Mouse (Mus musculus): ENCODE results near the gene Il5ra.

Il5ra gene

DNA sequence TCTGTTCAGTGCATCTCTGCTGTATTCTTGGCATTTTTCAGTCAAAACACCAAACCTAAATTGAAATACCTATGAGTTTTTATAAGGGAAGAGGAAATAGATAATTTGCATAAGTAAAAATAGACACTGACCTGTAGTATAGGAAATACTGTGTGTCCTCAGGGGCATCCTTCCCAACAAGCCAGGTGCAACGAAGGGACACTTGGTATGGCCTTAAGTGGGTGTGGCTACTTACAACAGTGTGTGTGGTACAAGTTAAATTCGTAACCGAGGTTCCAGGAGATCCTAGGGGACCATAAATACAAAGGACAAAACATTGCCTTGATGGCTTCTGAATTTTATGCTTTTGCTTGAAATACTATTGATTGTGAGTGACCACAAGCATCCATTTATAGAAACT lies 10.6 kb downstream of the Il5ra start:
- DNase-seq, result no peak

DNA sequence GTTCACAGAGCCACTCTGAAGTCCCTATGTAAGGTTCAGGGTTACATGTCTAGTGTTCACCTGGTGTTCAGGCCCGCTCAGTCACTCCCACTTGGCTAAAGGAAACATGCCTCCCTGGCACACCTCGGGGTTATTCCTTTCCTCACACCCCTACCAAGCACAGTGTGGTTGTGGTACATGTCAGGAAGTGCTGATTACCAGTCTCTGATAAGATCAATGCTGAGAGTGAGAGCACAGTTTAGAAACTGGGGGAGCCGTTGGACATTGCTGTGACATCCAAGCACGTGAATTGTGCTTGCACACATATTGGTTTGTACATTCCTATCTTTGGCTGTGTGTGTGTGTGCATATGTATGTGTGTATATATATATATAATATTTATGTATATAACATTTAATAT lies 16.3 kb downstream of the Il5ra start:
- DNase-seq, result no peak

DNA sequence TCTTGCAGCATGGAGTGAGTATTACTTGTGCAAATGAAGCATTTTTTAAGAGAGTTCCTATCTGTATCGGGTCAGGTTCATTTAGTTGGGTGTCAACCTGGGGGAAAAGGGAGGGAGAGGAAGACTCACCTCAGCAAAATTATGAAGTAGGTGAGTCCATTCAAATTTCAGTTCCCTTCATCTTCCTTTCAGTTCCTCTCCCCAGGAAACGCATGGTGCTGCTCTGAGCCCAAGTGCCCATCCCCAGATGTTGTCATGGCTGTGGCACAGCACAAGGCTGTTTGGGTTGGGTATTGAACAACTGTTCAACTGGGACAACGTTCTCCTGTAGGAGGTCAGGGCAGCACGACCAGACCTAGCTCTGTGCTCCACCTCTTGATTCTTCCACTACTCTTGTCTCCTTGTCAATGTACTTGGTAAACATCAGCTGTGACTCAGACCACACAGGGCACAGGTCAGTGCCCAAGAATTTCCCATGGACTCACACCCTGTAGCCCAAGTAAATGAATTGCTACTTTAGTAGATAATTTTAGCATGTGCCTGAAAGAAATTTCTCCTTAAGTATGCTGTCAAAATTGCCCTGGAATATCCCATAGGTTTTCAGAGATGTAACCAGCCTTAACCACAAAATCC lies 19.0 kb downstream of the Il5ra start:
- peak; percentile 58 to 65 for DNase-seq

DNA sequence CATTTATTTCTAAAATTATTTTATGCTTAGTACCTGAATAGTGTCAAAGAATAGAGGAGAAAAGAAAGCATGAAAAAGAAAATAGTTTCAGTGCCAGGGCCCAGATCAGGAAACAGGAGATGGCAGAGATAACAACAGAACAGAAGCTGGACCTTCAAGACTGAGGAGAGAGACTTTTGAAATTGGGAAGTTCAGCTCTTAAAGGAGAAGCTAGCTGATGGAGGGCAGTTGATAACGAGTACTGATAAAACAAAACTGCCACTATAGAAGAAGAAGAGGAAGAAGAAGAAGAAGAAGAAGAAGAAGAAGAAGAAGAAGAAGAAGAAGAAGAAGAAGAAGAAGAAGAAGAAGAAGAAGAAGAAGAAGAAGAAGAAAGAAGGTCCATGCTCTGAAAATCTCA lies 21.1 kb downstream of the Il5ra start:
- DNase-seq, result no peak

DNA sequence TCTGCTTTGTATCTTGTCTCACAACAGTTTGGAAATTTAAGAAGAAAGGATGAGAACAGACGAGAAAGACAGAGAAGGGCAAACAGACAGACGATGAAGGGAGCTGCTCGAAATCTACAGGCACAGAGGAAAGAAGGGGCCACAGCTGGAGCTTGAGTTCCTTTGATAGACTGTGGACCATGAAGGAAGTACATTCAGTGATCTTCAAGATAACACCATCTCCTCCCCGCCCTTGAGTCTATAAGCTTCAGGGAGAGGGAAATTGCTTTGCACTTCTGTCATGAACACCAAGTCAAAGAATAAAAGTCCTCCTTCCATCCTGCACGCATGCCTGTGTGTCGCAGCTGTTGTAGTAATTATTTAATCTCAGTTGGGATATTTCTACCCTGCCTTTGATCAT lies 22.8 kb downstream of the Il5ra start:
- DNase-seq, result no peak

DNA sequence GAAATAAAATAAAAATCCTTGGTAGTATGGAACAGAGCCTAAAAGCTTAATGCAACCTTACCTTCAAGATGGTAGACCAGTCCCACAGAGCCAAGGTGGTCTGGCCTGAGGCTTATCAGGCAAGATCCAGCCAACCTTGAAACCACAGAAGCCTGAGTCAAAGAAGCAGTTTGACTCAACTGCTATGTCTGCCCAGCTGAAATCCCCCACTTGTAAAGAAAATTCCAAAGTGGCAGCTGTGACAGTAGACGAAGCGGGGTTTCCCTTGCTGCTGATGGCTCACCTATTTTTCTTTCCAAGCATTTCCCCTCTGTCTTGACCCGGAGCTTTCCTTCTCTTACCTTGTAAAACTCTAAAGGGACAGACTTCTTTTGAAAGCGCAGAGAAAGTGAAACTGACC lies 23.2 kb downstream of the Il5ra start:
- no peak for DNase-seq

DNA sequence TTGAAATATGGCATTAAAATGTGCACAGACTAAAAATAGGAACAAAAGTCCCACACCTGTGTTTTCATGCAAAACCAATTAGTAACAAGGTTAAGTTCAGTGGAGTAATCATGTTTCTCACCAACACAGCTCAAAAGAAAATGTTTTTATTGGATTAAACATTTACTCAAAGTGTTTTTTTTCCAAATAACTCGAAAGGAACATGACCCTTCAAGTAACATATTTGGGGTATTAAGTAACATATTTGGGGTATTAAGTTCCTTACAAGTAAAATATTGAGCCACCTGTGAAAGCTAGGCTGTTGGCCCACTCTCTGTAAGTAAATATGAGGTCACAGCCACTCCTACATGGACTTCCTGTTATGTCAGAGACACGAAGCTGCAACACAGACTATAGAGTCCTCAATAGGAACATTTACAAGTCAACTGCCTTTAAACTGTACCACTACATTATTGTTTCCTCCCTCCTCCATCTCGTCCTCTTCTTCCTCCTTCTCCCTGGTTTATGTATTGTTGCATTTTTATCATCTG lies 43.3 kb downstream of the Il5ra start:
- DNase-seq, result peak; percentile 26 to 39

DNA sequence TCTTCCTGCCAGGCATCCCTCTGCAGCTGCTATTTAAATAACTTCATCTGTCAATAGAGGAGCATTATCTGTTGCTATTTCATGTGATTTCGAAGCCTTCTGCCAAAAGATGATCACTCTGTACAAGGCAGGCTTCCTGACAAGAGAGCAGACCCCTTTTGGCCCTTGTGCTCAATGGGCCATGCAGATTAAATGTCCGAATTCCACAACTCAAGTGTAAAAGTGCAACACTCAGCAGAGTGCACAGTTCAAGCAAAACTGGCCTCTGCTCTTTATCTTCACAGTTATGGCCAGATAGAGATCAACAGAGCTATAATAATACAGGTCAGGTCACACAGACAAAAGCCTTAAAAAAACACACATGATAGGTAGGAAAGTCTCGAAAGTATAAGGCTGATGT lies 46.9 kb downstream of the Il5ra start:
- DNase-seq, result peak; percentile 30 to 61

DNA sequence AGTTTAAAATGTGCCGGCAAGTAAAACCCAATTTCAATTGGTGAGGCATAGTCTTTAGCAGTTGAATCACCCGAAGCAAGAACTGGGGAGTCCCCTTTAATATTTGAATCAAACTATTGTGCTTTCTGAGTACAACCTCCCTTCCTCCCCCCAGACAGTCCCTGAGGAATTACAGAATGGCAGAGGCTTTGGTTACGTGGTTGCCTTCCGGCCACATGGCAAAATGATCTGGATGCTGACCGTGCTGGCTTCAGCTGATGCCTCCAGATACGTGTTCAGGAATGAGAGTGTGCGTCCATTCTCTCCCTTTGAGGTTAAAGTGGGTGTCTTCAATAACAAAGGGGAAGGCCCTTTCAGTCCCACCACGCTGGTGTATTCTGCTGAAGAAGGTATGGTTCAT lies 73.3 kb downstream of the Il5ra start:
- DNase-seq, result no peak

DNA sequence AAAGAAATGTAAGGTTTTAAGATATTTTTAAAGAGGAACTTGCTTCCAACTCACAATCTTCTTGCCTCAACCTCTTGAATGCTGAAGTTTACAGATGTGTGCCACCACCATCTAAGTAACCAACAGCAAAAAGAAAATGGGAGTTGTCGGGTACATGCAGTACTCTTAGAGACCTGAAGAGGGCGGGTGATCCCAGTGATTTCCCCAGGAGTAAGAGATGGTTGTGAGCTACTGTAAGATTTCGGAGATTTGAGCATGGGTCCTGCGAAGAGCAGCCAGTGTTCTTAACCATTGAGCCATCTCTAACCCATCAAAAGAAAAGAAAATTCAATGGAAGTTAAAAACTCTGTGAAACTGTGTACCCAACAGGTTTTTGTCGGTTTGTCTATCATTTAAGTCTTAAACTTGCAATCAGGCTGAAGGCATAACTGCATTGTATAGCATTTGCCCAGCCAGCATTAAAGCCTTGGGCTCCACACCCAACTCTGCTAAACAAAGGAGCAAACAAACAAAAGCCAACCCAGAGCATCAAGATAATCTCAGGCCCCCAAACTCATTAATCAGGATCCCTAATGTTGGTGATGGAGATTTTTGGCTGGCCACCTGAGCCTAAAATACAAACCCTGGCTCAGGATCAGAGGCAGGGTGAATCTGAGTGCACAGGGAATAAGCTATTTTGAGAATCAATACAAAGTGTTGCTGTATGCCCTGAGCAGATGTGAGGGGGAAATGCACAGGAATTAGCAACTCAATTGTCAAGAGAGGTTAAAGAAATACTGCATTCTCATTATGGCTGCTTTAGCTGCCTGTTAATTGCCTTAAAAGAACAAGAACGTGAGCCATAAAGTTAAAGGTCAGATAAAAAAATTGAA lies 84.8 kb downstream of the Il5ra start:
- DNase-seq, result peak; percentile 62 to 83
